Mouse (Mus musculus): ENCODE results near the gene Lrrc8d. TPM values are rescaled to one million over a fixed set of nuclear protein-coding genes. Genes with fewer than 3 reads are reported as not detected.
A peak's percentile ranks its signal among the peaks of the same experiment; 100 is the strongest.

The Lrrc8d gene
- total RNA-seq, 2 experiments from 2014 or later: 38.7 to 39.1 TPM

DNA sequence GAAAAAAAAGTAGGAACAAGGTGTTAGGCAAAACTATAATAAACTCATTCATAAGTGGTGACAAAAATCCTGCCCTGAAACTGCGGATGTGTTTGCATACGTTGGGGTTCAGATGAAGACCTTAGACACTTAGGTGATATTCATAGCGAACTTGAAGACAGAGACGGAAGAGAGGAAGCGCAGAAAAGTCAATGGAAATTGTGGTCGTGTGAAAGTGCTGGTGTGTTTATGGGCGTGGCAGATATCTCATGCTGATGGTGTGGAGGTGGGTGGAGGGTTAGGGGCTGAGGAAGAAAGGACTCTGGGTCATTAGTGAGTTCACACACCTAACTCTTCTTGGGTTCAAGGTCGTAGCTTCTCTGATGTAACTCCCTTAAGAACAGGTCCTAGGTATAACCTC lies 172.4 kb downstream of the Lrrc8d start:
- DNase-seq (ENCODE audit: low spot score in 2 of 2): no peak
- intact Hi-C loops (cut with DNase I): no loop called here

DNA sequence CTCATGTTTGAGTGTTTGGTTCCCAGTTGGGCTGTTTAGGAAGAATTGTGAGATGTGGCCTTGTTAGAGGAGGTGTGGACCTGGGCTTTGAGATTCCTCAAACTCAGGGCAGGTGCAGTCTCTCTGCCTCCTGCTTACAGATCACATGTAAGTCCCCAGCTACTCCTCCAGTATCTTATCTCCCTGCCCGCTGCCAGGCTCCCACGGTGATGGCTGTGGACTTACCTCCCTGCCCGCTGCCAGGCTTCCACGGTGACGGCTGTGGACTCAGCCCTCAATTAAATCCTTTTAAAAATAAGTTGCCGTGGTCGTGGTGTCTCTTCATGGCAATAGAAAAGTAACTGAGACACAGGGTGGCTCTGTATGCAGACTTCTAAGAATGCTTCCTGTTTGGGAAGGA lies 173.1 kb downstream of the Lrrc8d start:
- intact Hi-C loops (cut with DNase I): no loop called here
- DNase-seq (ENCODE audit: low spot score in 2 of 2): no peak

DNA sequence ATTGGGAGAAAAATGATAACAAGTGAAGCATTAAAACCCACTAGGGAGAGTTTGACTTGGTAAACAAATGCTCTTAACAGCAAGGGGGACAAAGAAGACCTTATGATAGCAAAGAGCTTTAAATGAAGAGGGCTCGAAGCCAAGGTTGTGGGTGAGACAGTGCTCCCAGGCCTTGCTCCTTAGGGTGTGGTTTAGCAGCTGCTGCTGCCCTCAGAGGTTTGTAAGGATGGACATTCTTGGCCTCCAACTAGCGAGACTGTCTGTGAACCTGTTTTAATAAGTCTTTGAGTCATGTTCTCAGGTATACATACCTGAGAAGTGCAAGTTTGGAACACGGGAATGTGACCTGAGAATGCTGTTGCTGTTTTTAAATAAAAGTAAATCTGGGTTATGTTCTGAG lies 174.0 kb downstream of the Lrrc8d start:
- intact Hi-C loops (cut with DNase I): no loop called here
- no peak for DNase-seq (ENCODE audit: low spot score in 2 of 2)

DNA sequence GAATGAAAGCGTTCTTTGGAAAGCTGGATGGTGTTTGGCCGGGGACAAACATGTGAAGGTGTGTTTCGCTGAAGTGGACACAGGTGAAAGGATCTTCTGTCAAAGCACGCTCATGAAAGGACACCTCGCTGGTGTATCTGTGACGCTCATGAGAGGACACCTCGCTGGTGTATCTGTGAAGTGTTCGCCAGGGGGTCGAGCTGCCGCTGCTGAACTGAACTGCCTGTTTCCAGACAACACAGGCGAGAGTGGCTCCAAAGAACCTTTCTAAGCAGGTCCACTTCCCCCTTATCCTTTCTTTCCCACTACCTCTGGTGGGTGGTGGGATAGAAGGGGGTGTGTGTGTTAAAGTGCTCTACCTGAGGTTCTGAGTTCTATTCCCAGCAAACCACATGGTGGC lies 174.7 kb downstream of the Lrrc8d start:
- intact Hi-C loops (cut with DNase I): no loop called here
- DNase-seq (ENCODE audit: low spot score in 2 of 2): no peak

DNA sequence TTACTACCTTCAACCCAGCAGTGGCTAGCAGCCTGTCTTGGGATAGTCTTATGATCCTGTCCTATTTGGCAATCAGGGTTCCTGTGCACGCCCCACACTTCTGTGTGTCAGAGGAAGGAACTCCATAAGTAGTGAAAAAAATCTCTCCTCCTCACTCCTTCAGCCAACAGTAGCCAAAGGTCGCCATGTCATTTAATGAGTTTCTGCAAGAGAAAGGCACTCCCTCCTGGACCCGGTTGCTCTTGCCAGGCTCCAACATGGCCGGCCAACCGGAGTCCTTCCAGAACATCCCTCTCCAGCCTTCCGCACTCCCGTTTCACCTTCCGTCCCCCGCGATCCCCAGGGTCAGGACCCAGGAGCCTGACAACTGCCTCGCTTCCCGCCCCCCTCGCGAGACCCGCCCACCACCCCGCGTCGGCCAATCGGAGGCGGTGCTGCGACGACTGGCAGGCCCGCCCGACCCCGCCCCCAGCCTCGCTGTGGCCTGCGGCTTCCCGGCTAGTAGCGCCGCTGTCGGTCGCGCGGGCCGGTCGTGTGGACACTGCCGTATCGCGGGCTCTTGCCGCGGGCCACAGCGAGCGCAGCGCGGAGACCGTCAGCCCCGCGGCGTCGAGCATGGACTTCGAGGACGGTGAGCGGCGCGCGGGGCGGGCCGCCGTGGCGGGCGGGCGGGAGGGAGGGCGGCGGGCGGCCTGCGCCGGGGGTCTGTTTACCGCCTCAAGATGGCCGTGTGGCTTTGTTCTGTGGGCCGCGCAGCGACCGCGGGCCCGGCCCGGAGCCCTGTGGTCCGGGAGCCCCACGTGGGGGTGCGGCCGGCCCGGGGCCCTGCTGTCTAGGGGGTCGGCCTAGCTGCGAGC lies 176.5 kb downstream of the Lrrc8d start, which contains the start of gene Zfp326:
Gene Zfp326 (plus strand): TSS at position 498 of the 857 bp plus-strand sequence.
- intact Hi-C loops (cut with DNase I): loop anchor here (5.0 kb wide), 1 partner anchor 359 kb away; the partner anchor contains the start of gene Lrrc8c

DNA sequence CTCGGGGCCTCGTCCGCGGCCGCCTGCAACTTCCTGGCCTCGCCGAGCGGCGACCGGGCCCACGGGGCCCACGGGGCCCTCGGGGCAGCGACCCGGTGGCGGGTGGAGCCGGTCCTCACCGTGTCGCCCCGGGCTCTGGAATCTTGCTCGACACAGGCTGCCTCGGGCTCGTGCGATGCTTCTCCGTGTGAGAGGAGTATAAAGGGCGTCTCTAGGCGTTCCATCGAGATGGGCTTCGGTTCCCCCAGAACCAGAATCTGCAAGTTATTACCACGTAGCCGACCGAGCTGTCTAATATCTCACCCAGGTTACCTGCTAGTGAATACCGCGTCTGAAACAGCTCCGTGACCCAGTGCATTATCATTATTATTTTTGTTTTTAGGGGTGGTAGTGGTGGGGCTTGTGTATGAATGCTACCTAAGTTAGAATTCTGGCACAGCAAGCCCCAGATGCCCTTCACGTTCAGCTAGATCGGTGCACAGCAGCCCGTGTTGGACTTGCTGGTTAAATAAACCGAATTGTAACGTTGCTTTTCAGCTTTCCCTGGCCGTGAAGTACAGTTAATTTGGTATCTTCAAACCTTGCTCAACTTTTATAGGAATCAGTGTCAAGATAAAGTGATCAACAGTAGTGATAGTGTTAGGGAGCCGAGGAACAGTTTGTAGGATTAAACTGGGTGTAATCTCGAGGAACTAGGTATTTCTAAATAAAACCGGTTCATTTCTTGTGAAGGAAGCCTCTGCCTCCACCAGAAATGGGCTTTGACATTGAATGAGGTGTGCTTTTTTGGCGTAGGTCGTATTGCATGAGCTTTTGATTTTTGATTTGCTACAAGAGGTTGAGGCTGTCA lies 177.4 kb downstream of the Lrrc8d start:
- peak; percentile 40 for DNase-seq (ENCODE audit: low spot score in 2 of 2)
- intact Hi-C loops (cut with DNase I): loop anchor here (5.0 kb wide), 1 partner anchor 360 kb away; the partner anchor contains the start of gene Lrrc8c

More for the DNA sequence above, 176.5 kb downstream of the Lrrc8d start, which contains the start of gene Zfp326:
- DNase-seq (ENCODE audit: low spot score in 2 of 2): peak; percentile 82 to 86

Other genes starting within 250 kb of the Lrrc8d start
- gene Lrrc8c, start 180.6 kb upstream of the Lrrc8d start, total RNA-seq (2021): 10 to 100 TPM; 33.4 to 34.7 TPM
- gene Zfp326, start 176.6 kb downstream of the Lrrc8d start, total RNA-seq (2021): 10 to 100 TPM; 27.9 to 32.0 TPM